Comparison of ENCODE assay signal across 13 mouse cellular contexts in the genomic region with DNA sequence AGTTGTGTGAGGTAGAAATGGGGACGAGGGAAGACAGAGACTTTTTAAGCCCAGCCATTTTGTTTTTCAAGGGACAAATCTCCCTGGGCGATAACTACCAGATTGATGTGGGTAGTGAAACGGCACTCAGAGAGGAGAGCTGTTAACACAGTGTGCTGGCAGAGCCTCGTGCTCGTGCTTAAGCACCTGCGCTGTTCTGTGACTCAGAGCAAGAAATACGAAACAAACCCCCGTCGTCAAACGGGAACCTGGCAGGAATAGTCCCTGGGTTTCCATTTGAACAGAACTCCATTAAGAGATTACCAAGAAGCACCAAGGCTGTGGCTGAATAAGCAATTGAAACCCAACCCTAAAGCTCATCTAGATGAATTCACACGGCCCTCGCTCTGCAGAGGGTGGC.
DNase-seq lines count a peak whose midpoint lies in the region; ATAC-seq and TF ChIP-seq lines count a peak whose summit lies in the region.
"Had no signal": no experiment of that assay in that cellular context is flagged by ENCODE, and none has a peak within 500 bp of the region (broad histone marks: within the 10 kb centered on the region; RNA-seq: fewer than 3 reads in every experiment).

No protein-coding gene starts in this region.

- ATAC-seq in lung, postnatal 0 days = peak; percentile 57
- no peak for ATAC-seq in hindbrain, postnatal 0 days
- ATAC-seq in neural tube, embryonic 15.5 days (ENCODE audit: low FRiP score) = no peak; the same call in 1 of the 2 replicates
- ATAC-seq in intestine, embryonic 15.5 days = no peak

- no peaks in the 10 kb centered on the region for H3K27me3 ChIP-seq in lung, postnatal 0 days (replicated peaks; ENCODE audit: insufficient read depth, low read length)
- H3K27me3 ChIP-seq in hindbrain, postnatal 0 days (ENCODE audit: insufficient read depth, low read length) = no peaks in the 10 kb centered on the region
- no peaks in the 10 kb centered on the region for H3K27me3 ChIP-seq in neural tube, embryonic 15.5 days (replicated peaks)
- H3K27me3 ChIP-seq in intestine, embryonic 15.5 days (replicated peaks) = no peaks in the 10 kb centered on the region
- H3K27me3 ChIP-seq: embryonic facial prominence, embryonic 12.5 days had no signal

- intact Hi-C loops in gastrocnemius, adult 2 months (cut with DNase I) = no loop called here

- H3K4me1 ChIP-seq in lung, postnatal 0 days (ENCODE audit: insufficient read depth, low read depth, low read length) = no peaks in the 10 kb centered on the region
- H3K4me1 ChIP-seq in hindbrain, postnatal 0 days (ENCODE audit: insufficient read depth, low read length) = peaks cover 13% of the 10 kb centered on the region; the same call in 1 of the 2 replicates
- peaks cover 47% of the 10 kb centered on the region for H3K4me1 ChIP-seq in neural tube, embryonic 15.5 days
- no peaks in the 10 kb centered on the region for H3K4me1 ChIP-seq in intestine, embryonic 15.5 days (replicated peaks)

- WGBS in lung, postnatal 0 days = 58% methylated on average over 12 of the region's 12 CpGs
- 48% methylated on average over 12 of the region's 12 CpGs for WGBS in hindbrain, postnatal 0 days
- 31% methylated on average over 12 of the region's 12 CpGs for WGBS in neural tube, embryonic 15.5 days
- WGBS in intestine, embryonic 15.5 days = 69% methylated on average over 12 of the region's 12 CpGs

- DNase-seq in gastrocnemius, adult 2 months = no peak
- DNase-seq in gastrocnemius, adult 8-10 months (ENCODE audit: low spot score in 2 of 2) = no peak
- peak; percentile 40 for DNase-seq in lung, postnatal 0 days (ENCODE audit: low spot score)
- DNase-seq in lung, postnatal 10 days = no peak
- no peak for DNase-seq in hindbrain, postnatal 0 days (ENCODE audit: low spot score)
- DNase-seq in kidney, adult 18-20 months = no peak
- DNase-seq: adrenal gland, postnatal 14 days; kidney, postnatal 14 days; lung, adult 2 months had no signal

- H3K4me2 ChIP-seq in lung, postnatal 0 days (replicated peaks; ENCODE audit: low read depth, low read length) = 0 out of 2 replicates have a peak overlapping the region, but pooled peaks have one; percentile 5
- 0 out of 2 replicates have a peak overlapping the region, but pooled peaks have one; percentile 2 for H3K4me2 ChIP-seq in hindbrain, postnatal 0 days (ENCODE audit: low read depth, low read length)
- H3K4me2 ChIP-seq in neural tube, embryonic 15.5 days = 0 out of 2 replicates have a peak overlapping the region, but pooled peaks have one; percentile 6
- H3K4me2 ChIP-seq in intestine, embryonic 15.5 days (replicated peaks) = no peak overlapping the region
- H3K4me2 ChIP-seq: embryonic facial prominence, embryonic 12.5 days had no signal

- peak overlapping the region; percentile 67 for H3K27ac ChIP-seq in gastrocnemius, adult 2 months
- H3K27ac ChIP-seq in lung, postnatal 0 days (ENCODE audit: low read length) = no peak overlapping the region
- H3K27ac ChIP-seq in hindbrain, postnatal 0 days = peak overlapping the region; percentile 45; the same call in 1 of the 2 replicates
- no peak overlapping the region for H3K27ac ChIP-seq in neural tube, embryonic 15.5 days (replicated peaks)
- H3K27ac ChIP-seq in intestine, embryonic 15.5 days = no peak overlapping the region

- no peaks in the 10 kb centered on the region for H3K9me3 ChIP-seq in lung, postnatal 0 days (ENCODE audit: low read length)
- no peaks in the 10 kb centered on the region for H3K9me3 ChIP-seq in hindbrain, postnatal 0 days (ENCODE audit: low read length)
- H3K9me3 ChIP-seq in neural tube, embryonic 15.5 days (replicated peaks) = no peaks in the 10 kb centered on the region
- H3K9me3 ChIP-seq in intestine, embryonic 15.5 days = no peaks in the 10 kb centered on the region
- H3K9me3 ChIP-seq: embryonic facial prominence, embryonic 12.5 days had no signal

- H3K36me3 ChIP-seq in lung, postnatal 0 days (ENCODE audit: insufficient read depth, low read length) = no peaks in the 10 kb centered on the region
- H3K36me3 ChIP-seq in hindbrain, postnatal 0 days (ENCODE audit: insufficient read depth, low read length) = no peaks in the 10 kb centered on the region
- H3K36me3 ChIP-seq in neural tube, embryonic 15.5 days = no peaks in the 10 kb centered on the region
- H3K36me3 ChIP-seq in intestine, embryonic 15.5 days = no peaks in the 10 kb centered on the region
- H3K36me3 ChIP-seq: embryonic facial prominence, embryonic 12.5 days; G1E had no signal

- no peak for TF ChIP-seq EP300 in lung, postnatal 0 days (IDR thresholded peaks at IDR 0.05)

- no peak for TF ChIP-seq CTCF in gastrocnemius, adult 2 months (IDR thresholded peaks at IDR 0.05)
- no peak for TF ChIP-seq CTCF in lung, postnatal 0 days (IDR thresholded peaks at IDR 0.05)
- no peak for TF ChIP-seq CTCF in hindbrain, postnatal 0 days (IDR thresholded peaks at IDR 0.05; ENCODE audit: low read depth)

- no peak overlapping the region for H3K9ac ChIP-seq in lung, postnatal 0 days (replicated peaks; ENCODE audit: low read depth)
- H3K9ac ChIP-seq in hindbrain, postnatal 0 days (replicated peaks; ENCODE audit: low read length) = no peak overlapping the region
- H3K9ac ChIP-seq in neural tube, embryonic 15.5 days (replicated peaks) = no peak overlapping the region
- no peak overlapping the region for H3K9ac ChIP-seq in intestine, embryonic 15.5 days
- H3K9ac ChIP-seq: embryonic facial prominence, embryonic 12.5 days had no signal

- peak overlapping the region; percentile 39 for H3K4me3 ChIP-seq in gastrocnemius, adult 2 months
- no peak overlapping the region for H3K4me3 ChIP-seq in lung, postnatal 0 days (ENCODE audit: low read depth, low read length)
- no peak overlapping the region for H3K4me3 ChIP-seq in hindbrain, postnatal 0 days (ENCODE audit: low read length)
- H3K4me3 ChIP-seq in neural tube, embryonic 15.5 days (replicated peaks) = no peak overlapping the region
- no peak overlapping the region for H3K4me3 ChIP-seq in intestine, embryonic 15.5 days (replicated peaks)
- H3K4me3 ChIP-seq: embryonic facial prominence, embryonic 12.5 days had no signal

Comparison
In these comparisons a context has a peak if more than half of its experiments do, and no peak if none do; other contexts are left out.
1. H3K27ac ChIP-seq: peak in gastrocnemius, adult 2 months (single experiment) and hindbrain, postnatal 0 days (single experiment); none in lung, postnatal 0 days (single experiment), neural tube, embryonic 15.5 days (single experiment) and intestine, embryonic 15.5 days (single experiment).